Mouse (Mus musculus): ENCODE measurements at regions not wholly inside any gene's neighbourhood (a gene's known extent, or its start where the extent isn't known, plus 50 kb on each side); places are given as distances from the start of the nearest gene placed in this dataset.

GRCm38 (mm10) chr5:47261658-47262411 is 721.1 kb upstream of the Slit2 start:
- TF ChIP-seq CTCF (IDR thresholded peaks at IDR 0.05; ENCODE audit: extremely low read depth, insufficient read depth, low read length) (no peak), POLR2A (IDR thresholded peaks at IDR 0.05; ENCODE audit: extremely low read depth, insufficient read depth, low read length) (no peak)
- no peaks in the 10 kb centered on the region for H3K4me1 ChIP-seq (ENCODE audit: control insufficient read depth, insufficient read depth, low read length)
- H3K4me3 ChIP-seq (ENCODE audit: insufficient read depth, low read length): no peak overlapping the region
- no peak overlapping the region for H3K27ac ChIP-seq (ENCODE audit: insufficient read depth, low read length)

DNA sequence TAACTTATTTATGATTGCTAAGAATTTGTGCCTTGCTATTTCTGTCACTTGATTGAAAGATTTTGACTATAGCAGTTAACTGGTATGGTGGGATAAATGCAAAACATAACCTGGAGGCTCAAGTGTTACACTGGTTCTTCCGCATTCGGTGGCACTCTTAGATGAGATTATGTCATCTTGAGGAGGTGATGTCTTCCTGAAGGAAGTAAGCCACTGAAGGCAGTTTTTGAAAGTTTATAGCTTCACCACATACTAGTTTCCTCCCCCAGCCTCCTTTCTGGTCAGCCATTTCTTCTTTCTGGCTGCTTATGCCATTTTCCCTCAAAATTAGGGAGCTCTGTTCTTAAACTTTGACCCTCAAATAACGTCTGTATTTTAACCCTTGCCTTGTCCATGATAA is 710.3 kb upstream of the Slit2 start:
- Histone ChIP-seq H3K4me1 (ENCODE audit: control insufficient read depth, insufficient read depth, low read length) (no peaks in the 10 kb centered on the region), H3K4me3 (ENCODE audit: insufficient read depth, low read length) (no peak overlapping the region), H3K27ac (ENCODE audit: insufficient read depth, low read length) (no peak overlapping the region)
- TF ChIP-seq CTCF (IDR thresholded peaks at IDR 0.05; ENCODE audit: extremely low read depth, insufficient read depth, low read length) (no peak), POLR2A (IDR thresholded peaks at IDR 0.05; ENCODE audit: extremely low read depth, insufficient read depth, low read length) (no peak)

DNA sequence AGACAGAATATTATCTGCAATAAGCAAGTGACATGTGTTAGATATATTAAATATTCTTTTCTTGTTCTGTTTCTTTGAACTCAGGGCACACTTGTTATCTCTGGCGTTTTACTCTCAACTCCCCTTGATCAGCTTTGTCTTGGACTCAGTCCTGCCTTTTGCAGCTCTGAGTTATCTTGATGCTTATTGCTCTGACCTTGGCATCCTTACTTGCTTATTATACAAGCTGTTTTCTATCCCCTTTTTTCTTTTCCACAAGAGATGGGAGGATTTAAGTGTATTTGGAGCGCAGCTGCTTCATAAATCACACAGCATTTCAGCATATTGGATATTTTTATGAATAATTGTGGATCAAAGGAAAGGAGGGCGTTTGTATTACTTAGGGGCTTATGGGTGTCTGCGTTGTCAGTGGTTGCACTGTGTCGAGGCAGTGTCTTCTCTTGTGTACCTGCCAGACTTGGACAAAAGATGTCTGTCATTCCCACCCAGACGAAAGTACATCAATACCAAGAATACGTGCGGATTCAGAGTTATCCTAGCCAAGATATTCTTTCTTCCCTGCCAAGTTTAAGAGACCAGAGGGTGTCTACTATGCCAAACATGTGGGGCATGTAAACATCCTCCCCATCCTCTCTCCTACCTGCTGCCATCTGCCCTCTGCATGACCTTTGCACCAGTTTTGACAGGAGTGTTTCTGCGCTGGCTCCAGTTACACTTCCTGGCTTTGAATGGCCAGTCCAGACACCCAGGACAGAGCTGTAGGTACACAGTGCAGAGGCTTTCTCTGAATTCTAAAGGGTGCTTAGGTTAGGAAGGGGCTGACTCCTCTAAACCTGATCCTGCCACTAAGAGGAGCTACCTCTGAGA is 709.3 kb upstream of the Slit2 start:
- Histone ChIP-seq H3K4me1 (ENCODE audit: control insufficient read depth, insufficient read depth, low read length) (no peaks in the 10 kb centered on the region), H3K4me3 (ENCODE audit: insufficient read depth, low read length) (no peak overlapping the region), H3K27ac (ENCODE audit: insufficient read depth, low read length) (no peak overlapping the region)
- no peak for TF ChIP-seq CTCF (IDR thresholded peaks at IDR 0.05; ENCODE audit: extremely low read depth, insufficient read depth, low read length)
- TF ChIP-seq POLR2A (IDR thresholded peaks at IDR 0.05; ENCODE audit: extremely low read depth, insufficient read depth, low read length): no peak

DNA sequence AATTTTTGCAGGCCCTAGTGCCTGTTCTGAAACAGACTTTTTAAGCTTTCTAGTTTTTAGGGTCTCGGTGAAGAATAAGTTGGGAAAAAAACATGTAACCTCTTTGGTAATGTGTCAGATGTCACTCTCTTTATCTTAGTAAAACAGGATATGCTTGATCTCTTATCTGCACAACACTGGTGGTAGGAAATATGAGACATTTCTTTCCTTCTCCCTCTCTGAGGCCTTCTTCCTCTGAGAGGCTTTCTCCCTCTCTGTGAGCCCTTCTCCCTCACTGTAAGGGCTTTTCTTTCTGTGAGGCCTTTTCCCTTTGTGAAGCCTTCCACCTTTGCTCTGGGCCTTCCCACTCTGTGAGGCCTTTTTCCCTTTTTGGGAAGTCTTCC is 708.7 kb upstream of the Slit2 start:
- TF ChIP-seq POLR2A (IDR thresholded peaks at IDR 0.05; ENCODE audit: extremely low read depth, insufficient read depth, low read length): no peak
- no peak for TF ChIP-seq CTCF (IDR thresholded peaks at IDR 0.05; ENCODE audit: extremely low read depth, insufficient read depth, low read length)
- Histone ChIP-seq H3K4me3 (ENCODE audit: insufficient read depth, low read length) (no peak overlapping the region), H3K27ac (ENCODE audit: insufficient read depth, low read length) (no peak overlapping the region), H3K4me1 (ENCODE audit: control insufficient read depth, insufficient read depth, low read length) (no peaks in the 10 kb centered on the region)

- no peak for TF ChIP-seq CTCF (IDR thresholded peaks at IDR 0.05; ENCODE audit: extremely low read depth, insufficient read depth, low read length)
- TF ChIP-seq POLR2A (IDR thresholded peaks at IDR 0.05; ENCODE audit: extremely low read depth, insufficient read depth, low read length): no peak
Observed at GRCm38 (mm10) chr5:47276231-47277195, 706.4 kb upstream of the Slit2 start.

GRCm38 (mm10) chr5:47279630-47280029 is 703.3 kb upstream of the Slit2 start:
- Histone ChIP-seq H3K27ac (ENCODE audit: insufficient read depth, low read length) (no peak overlapping the region), H3K4me1 (ENCODE audit: control insufficient read depth, insufficient read depth, low read length) (no peaks in the 10 kb centered on the region), H3K4me3 (ENCODE audit: insufficient read depth, low read length) (no peak overlapping the region)
- TF ChIP-seq POLR2A (IDR thresholded peaks at IDR 0.05; ENCODE audit: extremely low read depth, insufficient read depth, low read length) (no peak), CTCF (IDR thresholded peaks at IDR 0.05; ENCODE audit: extremely low read depth, insufficient read depth, low read length) (no peak)

More at GRCm38 (mm10) chr5:47276231-47277195, 706.4 kb upstream of the Slit2 start:
- no peak overlapping the region for H3K4me3 ChIP-seq (ENCODE audit: insufficient read depth, low read length)
- no peaks in the 10 kb centered on the region for H3K4me1 ChIP-seq (ENCODE audit: control insufficient read depth, insufficient read depth, low read length)
- H3K27ac ChIP-seq (ENCODE audit: insufficient read depth, low read length): no peak overlapping the region

- H3K27ac ChIP-seq (ENCODE audit: insufficient read depth, low read length): peak overlapping the region; percentile 87; the same call in 1 of the 2 replicates
- no peak overlapping the region for H3K4me3 ChIP-seq (ENCODE audit: insufficient read depth, low read length)
Observed at GRCm38 (mm10) chr5:47299602-47300001, 683.3 kb upstream of the Slit2 start.

DNA sequence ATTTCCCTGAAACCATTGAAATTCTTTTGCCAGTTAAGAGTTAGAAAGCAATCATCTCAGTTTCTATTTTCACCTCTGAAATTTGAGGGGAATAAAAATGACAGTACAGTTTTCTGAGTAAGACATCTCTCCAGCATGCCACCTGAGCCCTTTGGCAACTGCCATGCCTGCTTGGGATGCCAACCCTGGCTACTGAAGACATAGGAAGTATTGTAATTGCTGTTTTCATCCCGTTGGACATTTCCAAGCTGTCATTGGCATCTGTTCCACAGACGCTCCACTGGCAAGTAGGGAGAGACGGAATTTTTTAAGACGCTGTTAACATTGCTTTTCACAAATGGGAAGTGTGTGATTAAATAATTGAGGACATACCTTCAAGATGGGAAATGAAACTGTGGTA is 665.4 kb upstream of the Slit2 start:
- Histone ChIP-seq H3K4me1 (ENCODE audit: control insufficient read depth, insufficient read depth, low read length) (no peaks in the 10 kb centered on the region), H3K4me3 (ENCODE audit: insufficient read depth, low read length) (no peak overlapping the region), H3K27ac (ENCODE audit: insufficient read depth, low read length) (no peak overlapping the region)
- no peak for TF ChIP-seq POLR2A (IDR thresholded peaks at IDR 0.05; ENCODE audit: extremely low read depth, insufficient read depth, low read length)
- no peak for TF ChIP-seq CTCF (IDR thresholded peaks at IDR 0.05; ENCODE audit: extremely low read depth, insufficient read depth, low read length)

More at GRCm38 (mm10) chr5:47299602-47300001, 683.3 kb upstream of the Slit2 start:
- peaks cover 2% of the 10 kb centered on the region; the same call in 1 of the 2 replicates for H3K4me1 ChIP-seq (ENCODE audit: control insufficient read depth, insufficient read depth, low read length)
- TF ChIP-seq CTCF (IDR thresholded peaks at IDR 0.05; ENCODE audit: extremely low read depth, insufficient read depth, low read length) (no peak), POLR2A (IDR thresholded peaks at IDR 0.05; ENCODE audit: extremely low read depth, insufficient read depth, low read length) (no peak)

GRCm38 (mm10) chr5:47318147-47318546 is 664.8 kb upstream of the Slit2 start:
- H3K4me3 ChIP-seq (ENCODE audit: insufficient read depth, low read length): no peak overlapping the region
- no peak for TF ChIP-seq CTCF (IDR thresholded peaks at IDR 0.05; ENCODE audit: extremely low read depth, insufficient read depth, low read length)
- TF ChIP-seq POLR2A (IDR thresholded peaks at IDR 0.05; ENCODE audit: extremely low read depth, insufficient read depth, low read length): no peak
- no peak overlapping the region for H3K27ac ChIP-seq (ENCODE audit: insufficient read depth, low read length)
- no peaks in the 10 kb centered on the region for H3K4me1 ChIP-seq (ENCODE audit: control insufficient read depth, insufficient read depth, low read length)

Measured in cortical plate, adult 2 months (tissue).